Mouse (Mus musculus) stomach, embryonic 14.5 days (tissue): ENCODE results near the gene Qpctl. TPM values are rescaled to one million over a fixed set of nuclear protein-coding genes. Genes with fewer than 3 reads are reported as not detected.
"Not testable (repeated sequence)": the region's sequence is repeated elsewhere in the genome, so short reads cannot be mapped to it uniquely, and the experiment has no call there.

Experiments used
- ATAC-seq: fragments of 200-750 bp; cut with Nextera tagmentation; 2 replicates; pipeline ENCODE4 v1.8.0; 2017; ENCODE audit warnings: low read depth, moderate TSS enrichment; ENCODE audit not compliant: insufficient number of reproducible peaks, insufficient read depth, low FRiP score
- H3K27ac ChIP-seq: fragments of 300-500 bp; sonication (generic); 2 replicates; pipeline ENCODE4 v1.5.1; 2014; ENCODE audit warnings: mild to moderate bottlenecking, low read length, moderate library complexity, mixed read lengths
- H3K27me3 ChIP-seq: fragments of 300-500 bp; sonication (generic); 2 replicates; pipeline ENCODE4 v1.6.1; 2014; ENCODE audit warnings: low read length, control low read depth, mixed read lengths; ENCODE audit not compliant: control insufficient read depth, insufficient read depth
- H3K36me3 ChIP-seq: fragments of 300-500 bp; sonication (generic); 2 replicates; pipeline ENCODE4 v1.6.1; 2014; ENCODE audit warnings: mild to moderate bottlenecking, control low read depth, low read length, moderate library complexity, mixed read lengths; ENCODE audit not compliant: control insufficient read depth, insufficient read depth
- H3K4me1 ChIP-seq: fragments of 300-500 bp; sonication (generic); 2 replicates; pipeline ENCODE4 v1.6.1; 2014; ENCODE audit warnings: low read length, control low read depth, mixed read lengths; ENCODE audit not compliant: control insufficient read depth, insufficient read depth
- H3K4me2 ChIP-seq: fragments of 300-500 bp; sonication (generic); replicated peaks from 2 replicates; pipeline ENCODE4 v1.6.1; 2014; ENCODE audit warnings: low read depth, low read length, control low read depth
- H3K4me3 ChIP-seq: fragments of 300-500 bp; sonication (generic); 2 replicates; pipeline ENCODE4 v1.5.1; 2014; ENCODE audit warnings: low read depth, low read length, control low read depth
- H3K9ac ChIP-seq: fragments of 300-500 bp; sonication (generic); replicated peaks from 2 replicates; pipeline ENCODE4 v1.6.1; 2014; ENCODE audit warnings: low read depth, mild to moderate bottlenecking, control low read depth, low read length, moderate library complexity, mixed read lengths
- H3K9me3 ChIP-seq: fragments of 300-500 bp; sonication (generic); 2 replicates; pipeline ENCODE4 v1.6.1; 2016; ENCODE audit warnings: low read depth, low read length, control low read depth; ENCODE audit not compliant: control insufficient read depth
- WGBS: fragments of 180-500 bp; shearing (Covaris S2); extraction: QIAGEN DNeasy Blood & Tissue Kit; methylation state at CpG from one replicate; pipeline ENCODE4 v1.1.7; 2014; 5-methylcytosine and 5-hydroxymethylcytosine counted together
- polyA plus RNA-seq: library from polyadenylated mRNA; unstranded; fragments of >200 nt; fragmentation: Nextera tagmentation; extraction: Ambion mirVana; gene quantifications from 2 replicates; pipeline ENCODE4 v1.2.1, GENCODE M21; 2014

Qpctl gene
- polyA plus RNA-seq, 1 experiment from 2014 or later: 11.3 TPM

GRCm38 (mm10) chr7:19160115-19160514 is 11.0 kb upstream of the Qpctl start:
- no peak overlapping the region for H3K27ac ChIP-seq
- no peak overlapping the region; the same call in 1 of the 2 replicates for H3K9ac ChIP-seq
- peak; percentile 48; the same call in 1 of the 2 replicates for ATAC-seq
- 0 out of 2 replicates have a peak, but pooled peaks cover 6% of the 10 kb centered on the region for H3K27me3 ChIP-seq
- WGBS: 1% methylated on average over 20 of the region's 20 CpGs
- H3K9me3 ChIP-seq: no peaks in the 10 kb centered on the region
- peak overlapping the region; percentile 74 for H3K4me2 ChIP-seq
- H3K4me3 ChIP-seq: peak overlapping the region; percentile 37
- H3K36me3 ChIP-seq: no peaks in the 10 kb centered on the region
- H3K4me1 ChIP-seq: peaks cover 25% of the 10 kb centered on the region

GRCm38 (mm10) chr7:19159411-19159810 is 10.3 kb upstream of the Qpctl start:
- peak overlapping the region; percentile 37 for H3K4me3 ChIP-seq
- H3K27ac ChIP-seq: no peak overlapping the region
- H3K36me3 ChIP-seq: no peaks in the 10 kb centered on the region; the same call in 1 of the 2 replicates
- no peak for ATAC-seq
- 0 out of 2 replicates have a peak, but pooled peaks cover 6% of the 10 kb centered on the region for H3K27me3 ChIP-seq
- peak overlapping the region; percentile 74 for H3K4me2 ChIP-seq
- 12% methylated on average over 18 of the region's 18 CpGs for WGBS
- H3K4me1 ChIP-seq: peaks cover 18% of the 10 kb centered on the region
- H3K9me3 ChIP-seq: no peaks in the 10 kb centered on the region
- no peak overlapping the region for H3K9ac ChIP-seq

- no peak overlapping the region for H3K4me3 ChIP-seq
- H3K36me3 ChIP-seq: peaks cover 6% of the 10 kb centered on the region
- no peak overlapping the region for H3K4me2 ChIP-seq
- 55% methylated on average over 11 of the region's 11 CpGs for WGBS
- no peaks in the 10 kb centered on the region for H3K9me3 ChIP-seq
- H3K4me1 ChIP-seq: peaks cover 16% of the 10 kb centered on the region
- H3K27ac ChIP-seq: no peak overlapping the region
- H3K27me3 ChIP-seq: 0 out of 2 replicates have a peak, but pooled peaks cover 6% of the 10 kb centered on the region
- no peak overlapping the region for H3K9ac ChIP-seq
- no peak for ATAC-seq
These were observed 9.5 kb upstream of the Qpctl start for GRCm38 (mm10) chr7:19158601-19159000.

- H3K4me3 ChIP-seq: 0 out of 2 replicates have a peak overlapping the region, but pooled peaks have one; percentile 2
- ATAC-seq: peak; percentile 73
- peaks cover 18% of the 10 kb centered on the region for H3K36me3 ChIP-seq
- WGBS: 5% methylated on average over 30 of the region's 30 CpGs
- 0 out of 2 replicates have a peak, but pooled peaks cover 6% of the 10 kb centered on the region for H3K27me3 ChIP-seq
- H3K9me3 ChIP-seq: no peaks in the 10 kb centered on the region
- H3K4me2 ChIP-seq: peak overlapping the region; percentile 27
- no peak overlapping the region for H3K27ac ChIP-seq
- peaks cover 14% of the 10 kb centered on the region; the same call in 1 of the 2 replicates for H3K4me1 ChIP-seq
- no peak overlapping the region for H3K9ac ChIP-seq
These were observed 8.2 kb upstream of the Qpctl start for GRCm38 (mm10) chr7:19157160-19157800.

GRCm38 (mm10) chr7:19155825-19156475 is 6.9 kb upstream of the Qpctl start:
- 53% methylated on average over 13 of the region's 13 CpGs for WGBS
- no peak for ATAC-seq
- 0 out of 2 replicates have a peak, but pooled peaks cover 6% of the 10 kb centered on the region for H3K27me3 ChIP-seq

GRCm38 (mm10) chr7:19154796-19155195 is 5.7 kb upstream of the Qpctl start:
- Histone ChIP-seq H3K4me3 (no peak overlapping the region), H3K9me3 (no peaks in the 10 kb centered on the region), H3K27ac (no peak overlapping the region), H3K9ac (no peak overlapping the region), H3K27me3 (0 out of 2 replicates have a peak, but pooled peaks cover 2% of the 10 kb centered on the region), H3K36me3 (peaks cover 27% of the 10 kb centered on the region), H3K4me2 (no peak overlapping the region), H3K4me1 (peaks cover 18% of the 10 kb centered on the region)
- no peak for ATAC-seq
- WGBS: 76% methylated on average over 8 of the region's 8 CpGs

More at GRCm38 (mm10) chr7:19155825-19156475, 6.9 kb upstream of the Qpctl start:
- Histone ChIP-seq H3K9me3 (no peaks in the 10 kb centered on the region), H3K4me2 (no peak overlapping the region), H3K4me3 (no peak overlapping the region), H3K36me3 (peaks cover 27% of the 10 kb centered on the region), H3K9ac (no peak overlapping the region), H3K27ac (no peak overlapping the region), H3K4me1 (peaks cover 14% of the 10 kb centered on the region; the same call in 1 of the 2 replicates)

GRCm38 (mm10) chr7:19151121-19151520 is 2.0 kb upstream of the Qpctl start:
- H3K9ac ChIP-seq, H3K27ac ChIP-seq, ATAC-seq, H3K27me3 ChIP-seq, H3K4me3 ChIP-seq, H3K9me3 ChIP-seq: not testable (repeated sequence)
- peaks cover 13% of the 10 kb centered on the region; the same call in 1 of the 2 replicates for H3K4me1 ChIP-seq
- 85% methylated on average over 10 of the region's 10 CpGs for WGBS
- 0 out of 2 replicates have a peak overlapping the region, but pooled peaks have one; percentile 84 for H3K4me2 ChIP-seq
- peaks cover 27% of the 10 kb centered on the region for H3K36me3 ChIP-seq

GRCm38 (mm10) chr7:19149626-19150025 is 535 bp upstream of the Qpctl start, which contains the start of gene Snrpd2:
TSS of gene Snrpd2 (plus strand) at chr7:19149722.
- Histone ChIP-seq H3K27me3 (no peaks in the 10 kb centered on the region), H3K9me3 (no peaks in the 10 kb centered on the region), H3K36me3 (peaks cover 27% of the 10 kb centered on the region), H3K9ac (peak within 1 kb of the TSS; percentile 71), H3K4me2 (peak within 1 kb of the TSS; percentile 90), H3K27ac (peak within 1 kb of the TSS; percentile 66), H3K4me3 (peak within 1 kb of the TSS; percentile 80), H3K4me1 (peaks cover 13% of the 10 kb centered on the region; the same call in 1 of the 2 replicates)
- WGBS: under 1% methylated on average over 24 of the region's 24 CpGs
- peak; percentile 87 for ATAC-seq
